Mouse (Mus musculus) frontal cortex, adult 2 months (tissue): ENCODE data around the gene Ssmem1. TPM values are rescaled to one million over a fixed set of nuclear protein-coding genes. Genes with fewer than 3 reads are reported as not detected.

Experiments used
- DNase-seq, 2 experiments: peaks; one replicate each; pipeline ENCODE4 v3.0.0; 2022; ENCODE audit warnings: low spot score in 1 of 2; ENCODE audit errors: extremely low spot score in 1 of 2
- polyA plus RNA-seq: library from polyadenylated mRNA; depleted of rRNA; stranded (reverse); fragments of >200 nt; gene quantifications from 2 replicates; pipeline ENCODE4 v1.2.3, GENCODE M21; 2012; rRNA removed

The Ssmem1 gene
- polyA plus RNA-seq, result 0.08 TPM in 1 of 2 replicates, not detected in the other

GRCm38 (mm10) chr6:30509265-30510239 lies at the start of gene Ssmem1, which contains the start of gene Tmem209:
Gene Ssmem1, plus strand, starts transcription at chr6:30509849.
Gene Tmem209, minus strand, starts transcription at chr6:30509783.
- peak; percentile 98 to 99 for DNase-seq

- DNase-seq, result peak; percentile 89 to 90
Measured at GRCm38 (mm10) chr6:30460750-30461446, 48.8 kb upstream of the Ssmem1 start.

GRCm38 (mm10) chr6:30461755-30462344 lies 47.8 kb upstream of the Ssmem1 start:
- DNase-seq, result no peak

GRCm38 (mm10) chr6:30462822-30463221 lies 46.8 kb upstream of the Ssmem1 start:
- no peak for DNase-seq

GRCm38 (mm10) chr6:30465586-30465985 lies 44.1 kb upstream of the Ssmem1 start:
- no peak for DNase-seq

GRCm38 (mm10) chr6:30468058-30468457 lies 41.6 kb upstream of the Ssmem1 start:
- DNase-seq, result no peak

- DNase-seq, result peak in 1 of 2 experiments; percentile 53
Measured at GRCm38 (mm10) chr6:30468684-30469083, 41.0 kb upstream of the Ssmem1 start.

- no peak for DNase-seq
Measured at GRCm38 (mm10) chr6:30469370-30469769, 40.3 kb upstream of the Ssmem1 start.

- DNase-seq, result no peak
Measured at GRCm38 (mm10) chr6:30471706-30472105, 37.9 kb upstream of the Ssmem1 start.

GRCm38 (mm10) chr6:30476025-30476765 lies 33.5 kb upstream of the Ssmem1 start:
- no peak for DNase-seq

GRCm38 (mm10) chr6:30477210-30477714 lies 32.4 kb upstream of the Ssmem1 start:
- DNase-seq, result no peak

GRCm38 (mm10) chr6:30477784-30478183 lies 31.9 kb upstream of the Ssmem1 start:
- DNase-seq, result no peak

GRCm38 (mm10) chr6:30479418-30479817 lies 30.2 kb upstream of the Ssmem1 start:
- no peak for DNase-seq

GRCm38 (mm10) chr6:30482908-30483307 lies 26.7 kb upstream of the Ssmem1 start:
- DNase-seq, result no peak

GRCm38 (mm10) chr6:30486504-30486903 lies 23.1 kb upstream of the Ssmem1 start:
- no peak for DNase-seq

- DNase-seq, result no peak
Measured at GRCm38 (mm10) chr6:30499049-30499448, 10.6 kb upstream of the Ssmem1 start.

- no peak for DNase-seq
Measured at GRCm38 (mm10) chr6:30508824-30509223, 825 bp upstream of the Ssmem1 start.

GRCm38 (mm10) chr6:30510291-30510690 lies 642 bp downstream of the Ssmem1 start:
- no peak for DNase-seq

GRCm38 (mm10) chr6:30514242-30514641 lies 4.6 kb downstream of the Ssmem1 start:
- DNase-seq, result no peak

- no peak for DNase-seq
Measured at GRCm38 (mm10) chr6:30520400-30520799, 10.8 kb downstream of the Ssmem1 start.
